Mouse (Mus musculus): Measurements from ENCODE around the gene Sf3b4. TPM values are rescaled to one million over a fixed set of nuclear protein-coding genes. Genes with fewer than 3 reads are reported as not detected.

The Sf3b4 gene
- 10 to 100 TPM; 45.2 to 48.2 TPM for total RNA-seq (2023)

DNA sequence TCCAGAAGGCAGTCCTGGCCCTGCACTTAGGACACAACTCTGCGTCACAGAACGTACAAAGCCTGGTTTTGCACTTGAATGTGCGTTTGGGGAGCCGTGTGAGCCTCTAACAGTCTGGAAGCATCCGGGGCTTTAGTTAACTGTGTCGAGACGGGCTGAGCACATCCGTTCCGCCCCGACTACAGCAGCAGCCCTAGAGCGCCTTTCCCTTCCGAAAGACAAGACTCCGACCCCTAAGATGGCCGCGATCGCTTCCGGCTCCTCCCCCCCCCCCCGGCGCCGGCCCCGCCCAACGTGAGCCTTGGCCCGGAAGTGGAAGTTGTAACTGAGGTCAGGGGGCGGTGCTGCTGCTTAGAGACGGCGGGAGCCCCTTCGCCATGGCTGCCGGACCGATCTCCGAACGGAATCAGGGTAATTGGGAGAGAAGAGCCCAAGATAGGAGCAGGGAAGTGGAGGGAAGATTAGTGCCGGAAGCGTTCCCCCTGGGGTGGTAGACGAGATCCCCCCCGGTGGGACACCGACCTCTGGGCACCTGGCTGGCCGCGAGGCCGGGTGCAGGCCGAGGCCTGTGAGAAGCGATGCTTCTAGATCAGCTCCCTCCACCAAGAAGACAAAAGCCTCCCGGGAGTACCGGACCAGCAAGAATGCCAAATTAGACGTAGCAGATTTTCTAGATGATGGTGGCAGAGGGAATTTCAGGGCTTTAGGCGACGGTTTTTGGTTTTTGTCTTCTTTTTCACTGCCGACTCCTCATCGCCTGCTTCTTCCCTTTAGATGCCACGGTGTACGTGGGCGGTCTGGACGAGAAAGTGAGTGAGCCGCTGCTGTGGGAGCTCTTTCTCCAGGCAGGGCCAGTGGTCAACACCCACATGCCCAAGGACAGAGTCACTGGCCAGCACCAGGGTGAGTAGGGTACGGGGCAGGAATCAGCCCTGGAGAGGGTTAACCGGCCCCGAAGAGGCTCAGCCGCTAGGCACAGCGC is at the start of gene Sf3b4:
Gene Sf3b4 (plus strand): TSS at position 136 of the 982 bp plus-strand sequence.

GRCm38 (mm10) chr3:96161869-96162840 is 10.0 kb upstream of the Sf3b4 start, which contains the start of gene Mtmr11:
Mtmr11 (plus strand) TSS chr3:96162004.

DNA sequence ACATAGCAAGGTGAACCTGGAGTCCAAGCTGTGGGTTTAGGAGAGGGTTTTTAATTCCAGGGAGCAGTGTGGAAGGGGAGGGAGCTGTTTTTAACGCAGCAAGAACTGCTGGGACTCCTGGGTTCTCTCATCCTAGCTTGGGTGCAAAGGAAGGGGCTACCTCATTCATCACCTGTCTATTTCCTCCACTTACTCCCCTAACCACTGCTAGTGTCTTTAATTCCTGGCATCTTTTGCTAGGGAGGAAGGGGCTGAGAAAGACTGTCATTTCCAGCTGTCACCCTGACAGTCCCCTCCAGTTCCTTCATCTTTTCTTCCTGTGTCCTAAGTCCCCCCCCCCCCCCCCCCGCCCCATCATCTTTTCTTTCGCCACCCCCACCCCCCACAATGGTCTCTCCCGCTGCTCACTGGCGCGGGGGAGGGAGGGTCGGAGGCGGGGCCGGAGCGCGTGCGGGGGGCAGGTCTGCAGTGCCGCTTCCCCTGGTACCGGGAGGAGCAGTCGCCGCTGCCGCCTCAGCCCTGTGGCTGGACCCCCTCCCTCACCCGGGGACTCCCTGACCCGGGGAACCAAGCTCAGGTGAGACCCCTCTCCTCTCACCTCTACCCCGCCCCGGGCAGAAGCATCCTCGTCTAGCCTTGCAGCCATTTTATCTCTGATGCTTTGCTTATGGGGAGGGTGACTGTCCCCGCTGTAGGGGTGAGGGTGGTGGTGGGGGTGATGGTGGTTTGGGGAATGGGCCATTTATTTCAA is 8.8 kb downstream of the Sf3b4 start, which contains the start of gene Sv2a:
Gene Sv2a (plus strand): TSS at position 425 of the 751 bp plus-strand sequence.

GRCm38 (mm10) chr3:96219661-96220130 is 47.6 kb downstream of the Sf3b4 start, which contains the start of the genes Bola1 and Hist2h2ab:
Bola1 (minus strand) TSS chr3:96219709.
Hist2h2ab (plus strand) TSS chr3:96219865.

DNA sequence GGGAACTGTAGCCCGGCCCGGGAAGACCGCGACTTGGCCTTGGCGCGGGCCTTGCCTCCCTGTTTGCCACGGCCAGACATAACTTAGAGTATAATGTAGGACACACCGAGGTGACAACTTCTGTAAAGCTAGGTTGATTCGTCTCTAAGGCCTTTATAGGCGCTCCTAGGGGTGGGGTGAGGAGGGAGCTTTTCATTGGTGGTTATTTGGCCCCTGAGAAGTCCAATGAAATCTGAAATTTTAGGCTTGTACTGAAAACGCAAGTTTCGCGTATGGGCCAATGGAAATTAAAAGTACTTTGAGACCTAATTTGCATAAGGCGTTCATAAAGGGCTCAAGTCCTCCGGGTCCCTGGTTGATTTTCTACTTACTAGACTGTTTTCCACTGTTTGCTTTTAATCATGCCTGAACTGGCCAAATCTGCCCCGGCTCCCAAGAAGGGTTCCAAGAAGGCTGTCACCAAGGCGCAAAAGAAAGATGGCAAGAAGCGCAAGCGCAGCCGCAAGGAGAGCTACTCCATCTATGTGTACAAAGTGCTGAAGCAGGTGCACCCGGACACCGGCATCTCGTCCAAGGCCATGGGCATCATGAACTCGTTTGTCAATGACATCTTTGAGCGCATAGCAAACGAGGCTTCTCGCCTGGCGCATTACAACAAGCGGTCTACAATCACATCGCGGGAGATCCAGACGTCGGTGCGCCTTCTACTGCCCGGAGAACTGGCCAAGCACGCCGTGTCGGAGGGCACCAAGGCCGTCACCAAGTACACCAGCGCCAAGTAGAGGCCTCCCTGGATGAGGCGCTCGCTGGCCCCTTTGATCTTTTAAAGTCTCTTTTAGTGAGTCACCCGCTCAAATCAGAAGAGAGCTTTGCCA is 48.9 kb downstream of the Sf3b4 start, which contains the start of the genes Hist2h2ac and Hist2h2be:
Gene Hist2h2ac (minus strand): TSS at position 116 of the 875 bp plus-strand sequence.
Gene Hist2h2be (plus strand): TSS at position 355 of the 875 bp plus-strand sequence.

Other genes starting within 250 kb of the Sf3b4 start
- 10 to 100 TPM; 42.7 to 46.2 TPM for gene Anp32e, start 243.1 kb upstream of the Sf3b4 start, total RNA-seq (2023)
- 100 to 1,000 TPM; 241 to 254 TPM for gene Plekho1, start 176.3 kb upstream of the Sf3b4 start, total RNA-seq (2023)
- gene Vps45, start 113.9 kb upstream of the Sf3b4 start, total RNA-seq (2023): 10 to 100 TPM; 21.1 to 30.0 TPM
- gene Otud7b, start 67.8 kb upstream of the Sf3b4 start, total RNA-seq (2023): 1 to 10 TPM; 6.0 to 6.3 TPM
- gene Mtmr11, start 10.3 kb upstream of the Sf3b4 start, total RNA-seq (2023): not detected
- gene Sv2a, start 8.8 kb downstream of the Sf3b4 start, total RNA-seq (2023): under 1 TPM in 1 of 2 experiments, not detected in 1; 0.24 TPM
- gene Bola1, start 47.4 kb downstream of the Sf3b4 start, total RNA-seq (2023): 10 to 100 TPM in 1 of 2 experiments, 1 to 10 TPM in 1; 7.4 to 11.4 TPM
- 1 to 10 TPM; 4.4 to 6.6 TPM for gene Hist2h2ab, start 47.5 kb downstream of the Sf3b4 start, total RNA-seq (2023)
- gene Hist2h2ac, start 48.5 kb downstream of the Sf3b4 start, total RNA-seq (2023): 100 to 1,000 TPM; 100 to 108 TPM
- gene Hist2h2be, start 48.8 kb downstream of the Sf3b4 start, total RNA-seq (2023): 1 to 10 TPM; 3.4 to 4.3 TPM
- gene Hist2h3c2, start 66.8 kb downstream of the Sf3b4 start, total RNA-seq (2023): 1 to 10 TPM; 2.3 to 3.4 TPM
- gene Hist2h2aa2, start 67.9 kb downstream of the Sf3b4 start, total RNA-seq (2023): 100 to 1,000 TPM; 822 to 823 TPM
- 10 to 100 TPM; 11.2 to 22.3 TPM for gene Hist2h2aa1, start 73.2 kb downstream of the Sf3b4 start, total RNA-seq (2023)
- not detected for gene Hist2h3c1, start 74.4 kb downstream of the Sf3b4 start, total RNA-seq (2023)
- 10 to 100 TPM; 33.3 to 34.7 TPM for gene Hist2h4, start 91.0 kb downstream of the Sf3b4 start, total RNA-seq (2023)
- 100 to 1,000 TPM; 137 to 151 TPM for gene Hist2h3b, start 96.3 kb downstream of the Sf3b4 start, total RNA-seq (2023)
- gene Hist2h2bb, start 97.4 kb downstream of the Sf3b4 start, total RNA-seq (2023): 100 to 1,000 TPM; 161 to 180 TPM
- gene Fcgr1, start 121.6 kb downstream of the Sf3b4 start, total RNA-seq (2023): 10 to 100 TPM; 30.3 to 40.7 TPM